Mouse (Mus musculus) liver, embryonic 11.5 days (tissue): ENCODE results near the gene Aanat. TPM values are rescaled to one million over a fixed set of nuclear protein-coding genes. Genes with fewer than 3 reads are reported as not detected.

Experiments
- ATAC-seq: fragments of 200-750 bp; cut with Nextera tagmentation; replicated peaks from 2 replicates; pipeline ENCODE4 v1.8.0; 2017; ENCODE audit warnings: moderate number of reproducible peaks, mild to moderate bottlenecking, moderate TSS enrichment, moderate library complexity; ENCODE audit not compliant: low FRiP score
- DNase-seq: peaks from one replicate; pipeline ENCODE4 v3.0.0-alpha.2; 2017; ENCODE audit warnings: low spot score
- H3K27ac ChIP-seq: fragments of 300-500 bp; sonication (generic); 2 replicates; pipeline ENCODE4 v1.5.1; 2014; ENCODE audit warnings: mild to moderate bottlenecking, low read depth, low read length, control low read depth
- H3K27me3 ChIP-seq: fragments of 300-500 bp; sonication (generic); replicated peaks from 2 replicates; pipeline ENCODE4 v1.6.1; 2014; ENCODE audit warnings: low read length, mixed read lengths; ENCODE audit not compliant: control insufficient read depth, insufficient read depth
- H3K36me3 ChIP-seq: fragments of 300-500 bp; sonication (generic); 2 replicates; pipeline ENCODE4 v1.6.1; 2014; ENCODE audit warnings: mild to moderate bottlenecking, low read length, moderate library complexity, mixed read lengths; ENCODE audit not compliant: control insufficient read depth, insufficient read depth
- H3K4me1 ChIP-seq: fragments of 300-500 bp; sonication (generic); replicated peaks from 2 replicates; pipeline ENCODE4 v1.6.1; 2014; ENCODE audit warnings: low read length, mixed read lengths; ENCODE audit not compliant: control insufficient read depth, insufficient read depth
- H3K4me2 ChIP-seq: fragments of 300-500 bp; sonication (generic); 2 replicates; pipeline ENCODE4 v1.6.1; 2014; ENCODE audit warnings: mild to moderate bottlenecking, control low read depth, moderate library complexity
- H3K4me3 ChIP-seq: fragments of 300-500 bp; sonication (generic); 2 replicates; pipeline ENCODE4 v1.5.1; 2014; ENCODE audit warnings: low read depth, low read length, control low read depth
- H3K9ac ChIP-seq: fragments of 300-500 bp; sonication (generic); 2 replicates; pipeline ENCODE4 v1.6.1; 2014; ENCODE audit warnings: low read depth, low read length, control low read depth
- H3K9me3 ChIP-seq: fragments of 300-500 bp; sonication (generic); 2 replicates; pipeline ENCODE4 v1.6.1; 2016; ENCODE audit warnings: low read length, inconsistent platforms, mixed read lengths; ENCODE audit not compliant: control insufficient read depth
- WGBS: fragments of 180-500 bp; shearing (Covaris S2); extraction: QIAGEN DNeasy Blood & Tissue Kit; methylation state at CpG from one replicate; pipeline ENCODE4 v1.1.7; 2014; 5-methylcytosine and 5-hydroxymethylcytosine counted together
- polyA plus RNA-seq: library from polyadenylated mRNA; unstranded; fragments of >200 nt; fragmentation: Nextera tagmentation; extraction: Ambion mirVana; gene quantifications from 2 replicates; pipeline ENCODE4 v1.2.1, GENCODE M21; 2014

The Aanat gene
- polyA plus RNA-seq, 1 experiment from 2014 or later: not detected

GRCm38 (mm10) chr11:116646771-116647170 lies 60.5 kb downstream of the Aanat start:
- Histone ChIP-seq H3K4me2 (no peak overlapping the region), H3K27me3 (peaks cover 12% of the 10 kb centered on the region; the same call in 1 of the 2 replicates), H3K4me3 (no peak overlapping the region), H3K27ac (peak overlapping the region; percentile 79; the same call in 1 of the 2 replicates), H3K9ac (no peak overlapping the region), H3K36me3 (no peaks in the 10 kb centered on the region), H3K4me1 (peaks cover 39% of the 10 kb centered on the region), H3K9me3 (no peaks in the 10 kb centered on the region)
- ATAC-seq: no peak
- no peak for DNase-seq
- 85% methylated on average over 7 of the region's 7 CpGs for WGBS

Other genes starting within 250 kb of the Aanat start
- 5.0 and 6.8 TPM in 2 replicates for gene Rnf157, start 173.4 kb upstream of the Aanat start, polyA plus RNA-seq
- 78.6 and 80.2 TPM in 2 replicates for gene Ubald2, start 152.3 kb upstream of the Aanat start, polyA plus RNA-seq
- 0.16 TPM in 1 of 2 replicates, not detected in the other for gene Qrich2, start 120.2 kb upstream of the Aanat start, polyA plus RNA-seq
- 133 and 135 TPM in 2 replicates for gene Prpsap1, start 92.2 kb upstream of the Aanat start, polyA plus RNA-seq
- 39.0 and 44.1 TPM in 2 replicates for gene Sphk1, start 55.5 kb upstream of the Aanat start, polyA plus RNA-seq
- 13.5 and 13.9 TPM in 2 replicates for gene Ube2o, start 5.0 kb upstream of the Aanat start, polyA plus RNA-seq
- 9.9 and 10.6 TPM in 2 replicates for gene Rhbdf2, start 40.6 kb downstream of the Aanat start, polyA plus RNA-seq
- 0.62 and 0.74 TPM in 2 replicates for gene Prcd, start 67.1 kb downstream of the Aanat start, polyA plus RNA-seq
- gene Cygb, start 67.9 kb downstream of the Aanat start, polyA plus RNA-seq: 2.0 and 2.5 TPM in 2 replicates
- not detected in 2 replicates for gene St6galnac1, start 189.1 kb downstream of the Aanat start, polyA plus RNA-seq
- gene Mxra7, start 241.6 kb downstream of the Aanat start, polyA plus RNA-seq: 8.4 and 9.3 TPM in 2 replicates